Mouse (Mus musculus) midbrain, embryonic 13.5 days (tissue): Measurements from ENCODE around the gene Kif14. TPM values are rescaled to one million over a fixed set of nuclear protein-coding genes. Genes with fewer than 3 reads are reported as not detected.
A peak's percentile ranks its signal among the peaks of the same experiment; 100 is the strongest.

Experiments
- ATAC-seq: fragments of 200-750 bp; cut with Nextera tagmentation; 2 replicates; pipeline ENCODE4 v1.8.0; 2017; ENCODE audit warnings: mild to moderate bottlenecking, moderate TSS enrichment, moderate library complexity
- H3K27ac ChIP-seq: fragments of 300-500 bp; sonication (generic); 2 replicates; pipeline ENCODE4 v1.5.1; 2015; ENCODE audit warnings: inconsistent platforms, mild to moderate bottlenecking, moderate library complexity
- H3K27me3 ChIP-seq: fragments of 300-500 bp; sonication (generic); 2 replicates; pipeline ENCODE4 v1.6.1; 2015; ENCODE audit warnings: mild to moderate bottlenecking, inconsistent platforms
- H3K36me3 ChIP-seq: fragments of 300-500 bp; sonication (generic); 2 replicates; pipeline ENCODE4 v1.6.1; 2015; ENCODE audit warnings: mild to moderate bottlenecking, inconsistent platforms
- H3K4me1 ChIP-seq: fragments of 300-500 bp; sonication (generic); replicated peaks from 2 replicates; pipeline ENCODE4 v1.6.1; 2015; ENCODE audit warnings: inconsistent platforms
- H3K4me2 ChIP-seq: fragments of 300-500 bp; sonication (generic); replicated peaks from 2 replicates; pipeline ENCODE4 v1.6.1; 2015; ENCODE audit warnings: moderate library complexity, mild to moderate bottlenecking, inconsistent platforms
- H3K4me3 ChIP-seq: fragments of 300-500 bp; sonication (generic); replicated peaks from 2 replicates; pipeline ENCODE4 v1.5.1; 2015; ENCODE audit warnings: mild to moderate bottlenecking, inconsistent platforms
- H3K9ac ChIP-seq: fragments of 300-500 bp; sonication (generic); replicated peaks from 2 replicates; pipeline ENCODE4 v1.6.1; 2015; ENCODE audit warnings: mild to moderate bottlenecking, inconsistent platforms
- H3K9me3 ChIP-seq: fragments of 300-500 bp; sonication (generic); 2 replicates; pipeline ENCODE4 v1.6.1; 2016; ENCODE audit warnings: mild to moderate bottlenecking, inconsistent platforms
- whole genome bisulfite sequencing: fragments of 180-500 bp; shearing (Covaris S2); methylation state at CpG from one replicate; pipeline ENCODE4 v1.1.7; 2015; 5-methylcytosine and 5-hydroxymethylcytosine counted together
- polyA plus RNA-seq: library from polyadenylated mRNA; unstranded; fragments of >200 nt; fragmentation: Nextera tagmentation; extraction: Ambion mirVana; gene quantifications from 2 replicates; pipeline ENCODE4 v1.2.1, GENCODE M21; 2015

Gene Kif14
- 1.9 and 2.3 TPM in 2 replicates for polyA plus RNA-seq

DNA sequence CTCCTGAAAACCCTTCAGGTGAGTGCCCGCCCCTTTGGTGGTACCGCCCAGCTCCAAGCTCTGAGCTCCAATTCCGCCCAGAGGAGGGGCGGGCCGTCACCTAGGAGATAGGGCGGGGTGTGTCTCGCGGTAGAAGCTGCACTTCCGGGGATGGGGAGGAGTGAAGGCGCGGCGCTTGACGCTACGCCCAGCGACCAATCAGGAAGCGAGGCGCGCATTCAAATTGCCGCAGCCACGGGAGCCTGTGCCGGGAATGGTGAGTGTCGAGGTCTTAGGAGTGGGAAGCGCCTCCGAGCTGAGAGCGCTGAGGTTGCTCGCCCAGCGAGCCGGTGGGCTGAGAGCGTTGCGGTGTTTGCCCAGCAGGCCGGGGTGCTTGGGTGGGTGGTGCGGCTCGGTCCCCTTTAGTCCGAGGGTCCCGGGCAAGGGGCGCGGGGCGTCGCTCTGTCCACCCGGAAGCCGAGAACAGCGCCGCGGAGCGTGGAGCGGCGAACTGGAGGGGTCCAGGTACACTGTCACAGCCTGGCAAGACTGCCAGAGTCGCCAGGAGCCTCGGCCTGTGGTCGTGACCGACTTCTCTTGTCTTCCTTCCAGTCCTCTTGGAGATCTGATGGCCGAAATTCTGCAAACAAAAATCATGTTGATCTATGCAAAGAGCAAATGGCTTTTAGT is at the start of gene Kif14:
TSS of gene Kif14 (plus strand) at position 201 of the 669 bp plus-strand sequence.
- Histone ChIP-seq H3K9ac (peak within 1 kb of the TSS; percentile 61), H3K27ac (no peak within 1 kb of the TSS), H3K36me3 (peaks cover 7% of the 10 kb centered on the region; the same call in 1 of the 2 replicates), H3K4me1 (peaks cover 21% of the 10 kb centered on the region), H3K27me3 (no peaks in the 10 kb centered on the region), H3K4me2 (peak within 1 kb of the TSS; percentile 96), H3K9me3 (no peaks in the 10 kb centered on the region), H3K4me3 (peak within 1 kb of the TSS; percentile 59)
- WGBS = under 1% methylated on average over 52 of the region's 52 CpGs
- ATAC-seq = peak; percentile 98

DNA sequence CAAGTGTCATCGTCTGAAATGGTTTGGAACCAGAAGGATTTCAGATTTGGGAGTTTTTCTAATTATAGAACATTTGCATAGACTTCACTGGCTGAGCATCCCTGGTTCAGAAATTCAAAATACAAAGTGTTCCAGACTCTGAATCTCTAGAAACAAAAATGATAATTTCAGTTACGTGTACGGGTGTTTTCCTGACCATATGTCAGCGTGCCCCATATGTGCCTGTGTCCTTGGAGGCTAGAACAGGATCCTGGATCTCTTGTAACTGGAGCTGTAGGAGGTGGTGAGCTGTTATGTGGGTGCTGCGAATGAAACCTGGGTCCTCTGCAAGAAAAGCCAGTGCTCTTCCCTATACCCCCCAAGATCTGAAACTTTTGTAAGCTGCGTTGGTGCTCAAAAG is 47.8 kb upstream of the Kif14 start:
- H3K27me3 ChIP-seq = no peaks in the 10 kb centered on the region
- WGBS = 96% methylated on average over 6 of the region's 6 CpGs
- peaks cover 15% of the 10 kb centered on the region for H3K4me1 ChIP-seq

DNA sequence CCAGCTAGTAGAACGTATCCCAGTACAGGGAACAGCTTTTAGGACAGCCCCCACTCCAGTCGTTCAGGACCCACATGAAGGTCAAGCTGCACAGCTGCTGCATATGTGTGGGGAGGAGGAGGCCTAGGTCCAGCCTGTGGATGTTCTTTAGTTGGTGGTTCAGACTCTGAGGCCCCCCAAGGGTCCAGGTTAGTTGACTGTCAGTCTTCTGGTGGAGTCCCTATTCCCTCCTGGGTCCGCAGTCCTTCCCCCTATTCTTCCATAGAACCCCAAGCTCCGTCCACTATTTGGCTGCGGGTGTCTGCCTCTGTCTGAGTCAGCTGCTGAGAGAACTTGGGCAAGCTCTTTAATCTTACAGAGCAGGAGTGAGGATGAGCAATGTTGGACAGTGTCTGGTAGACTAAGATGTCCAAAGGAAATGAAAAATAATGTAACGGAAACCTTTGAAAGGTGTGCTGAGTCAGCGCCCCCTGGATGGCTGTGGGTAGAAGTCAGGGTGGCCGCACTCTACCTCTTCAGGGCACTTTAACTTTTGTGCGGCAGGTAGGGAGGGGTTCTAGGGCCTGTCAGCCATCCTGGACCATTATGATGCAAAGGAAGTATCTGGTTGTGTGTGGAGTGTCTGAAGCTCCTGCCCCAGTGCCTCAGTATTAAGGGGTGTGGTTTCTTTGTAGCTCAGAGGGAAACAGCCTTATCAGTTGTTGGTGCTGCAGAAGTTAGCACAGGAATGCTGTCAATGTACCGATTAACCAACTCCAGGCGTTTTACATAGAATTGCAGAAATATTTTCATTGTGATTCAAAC is 38.8 kb upstream of the Kif14 start:
- H3K9me3 ChIP-seq = no peaks in the 10 kb centered on the region
- H3K27ac ChIP-seq = no peak overlapping the region
- no peak overlapping the region for H3K4me2 ChIP-seq
- H3K9ac ChIP-seq = no peak overlapping the region
- no peak overlapping the region for H3K4me3 ChIP-seq
- 83% methylated on average over 11 of the region's 11 CpGs for WGBS
- no peaks in the 10 kb centered on the region for H3K27me3 ChIP-seq
- H3K36me3 ChIP-seq = peaks cover 10% of the 10 kb centered on the region; the same call in 1 of the 2 replicates
- no peak for ATAC-seq
- H3K4me1 ChIP-seq = no peaks in the 10 kb centered on the region

More for the DNA sequence above, 47.8 kb upstream of the Kif14 start:
- H3K4me2 ChIP-seq = no peak overlapping the region
- ATAC-seq = no peak
- no peak overlapping the region for H3K9ac ChIP-seq
- no peak overlapping the region for H3K4me3 ChIP-seq
- no peaks in the 10 kb centered on the region for H3K9me3 ChIP-seq
- peaks cover 26% of the 10 kb centered on the region for H3K36me3 ChIP-seq
- no peak overlapping the region for H3K27ac ChIP-seq

DNA sequence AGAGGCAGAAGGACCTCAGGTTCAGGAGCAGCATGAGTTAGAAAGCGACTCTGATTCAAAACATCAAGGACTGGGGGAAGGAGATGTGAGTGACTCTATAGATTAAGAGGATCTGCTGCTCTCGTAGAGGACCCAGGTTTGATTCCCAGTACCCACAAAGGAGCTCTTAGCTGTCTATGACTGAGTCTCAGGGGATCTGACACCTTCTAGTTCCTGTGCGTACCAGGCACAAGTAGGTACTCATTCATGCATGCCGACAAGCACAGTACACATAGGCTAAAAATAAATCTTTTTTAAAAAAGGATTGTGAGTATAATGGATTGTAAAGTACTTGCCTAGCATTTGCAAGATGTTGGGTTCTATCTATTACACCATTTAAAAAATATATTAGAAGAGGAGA is 37.2 kb upstream of the Kif14 start:
- H3K9ac ChIP-seq = no peak overlapping the region

DNA sequence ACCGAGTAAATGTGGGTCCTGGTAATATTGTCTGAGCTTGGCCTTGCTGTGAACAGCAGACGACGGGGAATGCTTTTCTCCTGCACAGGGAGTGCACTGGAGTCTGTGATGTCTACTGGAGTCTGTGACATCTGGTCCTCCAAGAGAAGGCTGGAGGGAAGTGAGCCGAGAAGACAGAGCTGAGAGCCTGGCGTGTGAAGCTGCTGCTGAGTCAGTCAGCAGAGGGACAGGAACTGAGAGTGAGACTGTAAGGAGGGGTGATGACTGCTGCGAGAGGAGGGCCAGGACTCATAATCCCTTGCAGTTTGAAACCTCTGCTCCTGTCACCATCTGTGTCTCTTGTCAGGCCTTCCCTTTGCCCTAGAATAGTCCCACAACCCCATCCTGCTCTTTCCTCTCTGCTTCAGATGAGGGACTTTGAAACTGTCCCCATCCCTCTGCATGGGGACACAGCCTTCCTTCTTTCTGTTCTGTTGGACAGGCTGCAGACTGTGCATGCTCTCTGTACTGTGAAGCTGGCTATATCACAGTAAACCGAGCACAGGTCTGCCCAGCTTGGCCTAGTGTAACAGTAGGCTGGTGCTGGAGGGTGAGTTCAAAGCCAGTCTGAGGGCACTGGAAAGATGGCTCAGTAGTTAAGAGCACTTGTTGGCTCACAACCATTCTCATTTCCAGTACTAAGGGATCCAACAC is 35.9 kb upstream of the Kif14 start:
- Histone ChIP-seq H3K27me3 (no peaks in the 10 kb centered on the region), H3K27ac (no peak overlapping the region), H3K4me3 (no peak overlapping the region), H3K4me2 (no peak overlapping the region), H3K36me3 (peaks cover 13% of the 10 kb centered on the region), H3K4me1 (no peaks in the 10 kb centered on the region), H3K9me3 (no peaks in the 10 kb centered on the region), H3K9ac (no peak overlapping the region)
- no peak for ATAC-seq
- 82% methylated on average over 7 of the region's 7 CpGs for WGBS

More for the DNA sequence above, 37.2 kb upstream of the Kif14 start:
- H3K9me3 ChIP-seq = no peaks in the 10 kb centered on the region
- no peak overlapping the region for H3K4me2 ChIP-seq
- no peaks in the 10 kb centered on the region for H3K4me1 ChIP-seq
- H3K36me3 ChIP-seq = peaks cover 8% of the 10 kb centered on the region
- H3K27me3 ChIP-seq = no peaks in the 10 kb centered on the region
- no peak overlapping the region for H3K4me3 ChIP-seq
- no peak overlapping the region for H3K27ac ChIP-seq
- 89% methylated on average over 4 of the region's 4 CpGs for WGBS
- no peak for ATAC-seq

DNA sequence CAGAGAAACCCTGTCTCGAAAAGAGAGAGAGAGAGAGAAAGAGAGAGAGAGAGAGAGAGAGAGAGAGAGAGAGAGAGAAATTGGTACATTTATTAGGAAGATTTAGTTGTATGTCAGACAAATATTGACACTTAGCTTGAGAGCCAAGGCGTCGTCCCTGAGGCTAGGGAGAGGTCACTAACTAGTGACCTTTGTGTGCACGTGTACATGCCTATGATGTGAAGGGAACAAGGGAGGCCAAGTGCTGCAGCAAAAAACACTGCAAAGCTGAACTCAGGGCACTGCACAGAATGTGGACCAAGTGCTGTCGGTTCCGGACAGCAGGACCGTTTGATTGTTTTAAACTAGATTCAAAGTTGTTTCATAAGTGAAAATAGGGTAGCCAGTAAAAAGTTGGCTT is 25.4 kb upstream of the Kif14 start:
- Histone ChIP-seq H3K4me1 (no peaks in the 10 kb centered on the region), H3K9me3 (no peaks in the 10 kb centered on the region), H3K36me3 (peaks cover 11% of the 10 kb centered on the region), H3K9ac (no peak overlapping the region), H3K4me3 (no peak overlapping the region), H3K4me2 (no peak overlapping the region), H3K27ac (no peak overlapping the region), H3K27me3 (no peaks in the 10 kb centered on the region)
- ATAC-seq = no peak
- WGBS = 86% methylated on average over 7 of the region's 7 CpGs

DNA sequence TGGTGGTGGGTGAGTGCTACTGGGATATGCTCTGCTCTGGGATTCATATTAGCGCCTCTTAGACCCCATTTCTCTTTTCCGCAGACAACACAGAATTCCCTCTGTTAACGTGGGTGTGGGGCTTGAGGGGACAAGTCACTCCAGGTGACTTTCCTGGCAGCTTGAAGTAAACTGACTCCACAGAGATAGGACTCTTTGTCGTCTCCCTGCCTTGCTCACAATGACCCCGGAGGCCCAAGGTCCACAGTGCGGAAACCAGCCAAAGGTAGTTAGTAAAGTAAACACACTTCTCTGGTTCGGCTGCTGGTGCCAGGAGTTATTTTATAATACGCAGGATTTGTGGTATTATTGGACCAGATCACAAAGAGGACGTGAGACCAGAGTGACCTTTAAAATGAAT is 23.3 kb upstream of the Kif14 start:
- WGBS = 79% methylated on average over 9 of the region's 9 CpGs
- no peak overlapping the region for H3K9ac ChIP-seq
- no peak overlapping the region for H3K27ac ChIP-seq
- no peak overlapping the region for H3K4me2 ChIP-seq
- H3K9me3 ChIP-seq = no peaks in the 10 kb centered on the region
- no peaks in the 10 kb centered on the region for H3K4me1 ChIP-seq
- H3K4me3 ChIP-seq = no peak overlapping the region
- no peak for ATAC-seq
- no peaks in the 10 kb centered on the region for H3K27me3 ChIP-seq
- peaks cover 8% of the 10 kb centered on the region; the same call in 1 of the 2 replicates for H3K36me3 ChIP-seq

DNA sequence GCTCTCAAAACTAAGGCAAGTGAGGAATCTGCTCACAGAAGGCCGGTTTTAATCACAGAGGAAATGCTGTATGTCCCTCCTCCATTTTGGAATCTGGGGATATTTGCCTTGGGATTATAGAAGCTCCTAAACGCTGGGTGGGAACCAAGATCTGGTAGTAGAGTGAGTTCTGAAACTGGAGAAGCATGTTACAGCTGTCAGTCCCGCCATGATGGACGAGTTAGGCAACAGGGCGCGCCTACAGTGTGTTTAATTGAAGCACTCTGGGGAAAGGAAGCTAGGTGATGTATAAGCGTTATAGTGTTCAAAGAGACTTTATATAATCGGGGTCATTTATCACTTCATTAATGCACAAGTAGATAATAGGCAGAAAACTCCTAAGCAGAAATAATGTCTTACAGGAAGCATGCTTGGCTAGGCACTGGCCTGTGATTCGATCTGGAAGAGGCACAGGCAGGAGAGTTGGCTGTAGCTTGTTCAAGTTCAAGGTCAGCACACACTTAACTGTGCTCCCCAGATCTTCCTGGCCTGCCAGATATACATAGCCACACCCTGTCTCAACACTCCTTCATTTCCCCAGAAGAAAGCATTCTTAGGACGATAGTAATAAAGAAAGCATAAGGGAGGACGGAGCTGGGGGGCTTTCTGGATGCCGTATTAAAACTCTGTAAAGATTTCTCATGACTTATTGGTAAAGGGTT is 21.4 kb upstream of the Kif14 start:
- no peak overlapping the region for H3K4me2 ChIP-seq
- H3K27me3 ChIP-seq = no peaks in the 10 kb centered on the region

DNA sequence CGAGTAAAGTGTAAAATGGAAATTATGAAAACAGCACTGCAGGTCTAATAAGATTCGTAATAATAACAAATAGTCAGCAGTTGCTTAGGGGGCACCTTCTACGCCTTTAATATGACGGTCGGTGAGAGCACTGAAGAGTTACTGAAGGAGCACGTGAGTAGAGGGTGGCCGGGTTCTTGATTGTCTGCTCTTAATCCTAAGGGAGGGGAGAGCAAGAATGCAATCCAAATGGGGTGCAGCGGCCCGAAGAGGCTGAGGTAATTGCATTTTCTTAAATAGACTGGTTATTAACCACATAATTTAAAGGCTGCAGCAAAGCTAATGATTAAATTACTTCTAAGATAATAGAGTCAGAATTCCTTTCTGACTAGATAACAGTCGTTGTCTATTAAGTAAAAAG is 19.2 kb upstream of the Kif14 start:
- no peaks in the 10 kb centered on the region for H3K27me3 ChIP-seq
- no peak overlapping the region for H3K27ac ChIP-seq
- H3K36me3 ChIP-seq = no peaks in the 10 kb centered on the region
- 55% methylated on average over 10 of the region's 10 CpGs for WGBS
- ATAC-seq = no peak
- no peak overlapping the region for H3K4me3 ChIP-seq
- no peak overlapping the region for H3K9ac ChIP-seq
- H3K4me1 ChIP-seq = no peaks in the 10 kb centered on the region
- H3K4me2 ChIP-seq = no peak overlapping the region
- H3K9me3 ChIP-seq = no peaks in the 10 kb centered on the region

More for the DNA sequence above, 21.4 kb upstream of the Kif14 start:
- no peaks in the 10 kb centered on the region for H3K9me3 ChIP-seq
- H3K4me1 ChIP-seq = no peaks in the 10 kb centered on the region
- no peak overlapping the region for H3K4me3 ChIP-seq
- ATAC-seq = no peak
- H3K36me3 ChIP-seq = peaks cover 6% of the 10 kb centered on the region; the same call in 1 of the 2 replicates
- H3K9ac ChIP-seq = no peak overlapping the region
- WGBS = 91% methylated on average over 12 of the region's 12 CpGs
- H3K27ac ChIP-seq = no peak overlapping the region

DNA sequence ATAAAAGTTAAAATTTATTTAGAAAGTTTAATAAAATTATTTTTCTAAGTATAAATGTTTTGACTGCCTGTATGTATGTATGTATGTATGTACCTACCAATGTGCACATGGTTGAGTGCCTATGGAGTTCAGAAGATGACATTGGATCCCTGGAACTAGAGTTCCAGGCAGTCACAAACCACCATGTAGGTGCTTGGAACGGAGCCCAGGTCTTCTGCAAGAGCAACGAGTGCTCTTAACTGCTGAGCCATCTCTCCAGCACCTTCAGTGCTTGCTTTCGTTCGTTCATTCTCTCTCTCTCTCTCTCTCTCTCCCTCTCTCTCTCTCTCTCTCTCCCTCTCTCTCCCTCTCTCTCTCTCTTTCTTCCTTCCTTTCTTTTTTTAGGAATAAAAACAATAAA is 18.8 kb upstream of the Kif14 start:
- Histone ChIP-seq H3K27ac (no peak overlapping the region), H3K27me3 (no peaks in the 10 kb centered on the region), H3K9me3 (no peaks in the 10 kb centered on the region), H3K9ac (no peak overlapping the region), H3K36me3 (no peaks in the 10 kb centered on the region), H3K4me2 (no peak overlapping the region), H3K4me1 (no peaks in the 10 kb centered on the region), H3K4me3 (no peak overlapping the region)
- 79% methylated on average over 4 of the region's 4 CpGs for WGBS
- no peak for ATAC-seq

DNA sequence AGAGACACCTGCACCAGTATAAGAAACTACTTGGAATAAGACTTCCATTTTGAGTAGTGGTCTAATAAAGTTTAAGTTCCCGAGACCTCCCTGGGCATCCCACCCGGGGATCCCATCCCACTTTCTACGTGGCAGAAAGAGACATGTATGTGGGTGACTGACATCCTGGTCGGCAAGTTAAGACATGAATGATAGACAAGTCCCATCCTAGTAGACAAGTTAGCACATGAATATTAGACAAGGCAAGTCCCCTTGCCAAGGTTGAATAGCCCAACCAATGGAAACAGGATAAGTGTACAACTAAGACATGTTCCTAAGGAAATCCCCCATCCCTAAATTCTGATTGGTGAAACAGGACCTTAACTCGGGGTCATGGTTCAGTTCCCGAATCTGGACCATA is 16.6 kb upstream of the Kif14 start:
- H3K4me2 ChIP-seq = no peak overlapping the region
- H3K4me1 ChIP-seq = no peaks in the 10 kb centered on the region
- no peak overlapping the region for H3K27ac ChIP-seq
- H3K27me3 ChIP-seq = no peaks in the 10 kb centered on the region
- no peak overlapping the region for H3K4me3 ChIP-seq
- ATAC-seq = no peak
- no peaks in the 10 kb centered on the region for H3K36me3 ChIP-seq
- WGBS = 92% methylated on average over 6 of the region's 6 CpGs
- H3K9me3 ChIP-seq = no peaks in the 10 kb centered on the region
- no peak overlapping the region for H3K9ac ChIP-seq
